In genomic region chr4:125300503-125301457, GRCm38 (mm10) we compare ENCODE assay signal across 8 mouse cellular contexts.
DNase-seq lines count a peak whose midpoint lies in the region; ATAC-seq and TF ChIP-seq lines count a peak whose summit lies in the region.

No protein-coding gene starts in this region.

- H3K27me3 ChIP-seq in kidney, postnatal 0 days (ENCODE audit: insufficient read depth, low read length), result no peaks in the 10 kb centered on the region
- no peaks in the 10 kb centered on the region for H3K27me3 ChIP-seq in midbrain, embryonic 11.5 days (ENCODE audit: control insufficient read depth, insufficient read depth, low read length)

- ATAC-seq in kidney, postnatal 0 days (replicated peaks; ENCODE audit: low FRiP score, low read depth), result no peak
- ATAC-seq in midbrain, embryonic 11.5 days (ENCODE audit: low FRiP score), result no peak

- no peak overlapping the region for H3K27ac ChIP-seq in gastrocnemius, adult 2 months
- no peak overlapping the region for H3K27ac ChIP-seq in kidney, postnatal 0 days
- H3K27ac ChIP-seq in midbrain, embryonic 11.5 days (ENCODE audit: low read depth, low read length), result no peak overlapping the region

- no peaks in the 10 kb centered on the region for H3K4me1 ChIP-seq in kidney, postnatal 0 days (replicated peaks; ENCODE audit: insufficient read depth, low read length)
- no peaks in the 10 kb centered on the region; the same call in 1 of the 2 replicates for H3K4me1 ChIP-seq in midbrain, embryonic 11.5 days (ENCODE audit: control insufficient read depth, insufficient read depth, low read length)

- no peak overlapping the region for H3K4me2 ChIP-seq in kidney, postnatal 0 days (ENCODE audit: low read length)
- peak overlapping the region; percentile 2; the same call in 1 of the 2 replicates for H3K4me2 ChIP-seq in midbrain, embryonic 11.5 days

- no peaks in the 10 kb centered on the region for H3K36me3 ChIP-seq in kidney, postnatal 0 days (ENCODE audit: insufficient read depth, low read length)
- no peaks in the 10 kb centered on the region for H3K36me3 ChIP-seq in midbrain, embryonic 11.5 days (ENCODE audit: control insufficient read depth, insufficient read depth, low read length)

- no peak overlapping the region for H3K4me3 ChIP-seq in gastrocnemius, adult 2 months
- H3K4me3 ChIP-seq in kidney, postnatal 0 days (replicated peaks; ENCODE audit: low read depth, low read length), result no peak overlapping the region
- no peak overlapping the region for H3K4me3 ChIP-seq in midbrain, embryonic 11.5 days (ENCODE audit: low read depth, low read length)

- H3K9ac ChIP-seq in kidney, postnatal 0 days (ENCODE audit: low read depth, low read length), result no peak overlapping the region
- H3K9ac ChIP-seq in midbrain, embryonic 11.5 days (ENCODE audit: low read length), result no peak overlapping the region

- WGBS in kidney, postnatal 0 days, result 25% methylated on average over 33 of the region's 33 CpGs
- WGBS in midbrain, embryonic 11.5 days, result 25% methylated on average over 33 of the region's 33 CpGs

- H3K9me3 ChIP-seq in kidney, postnatal 0 days (replicated peaks; ENCODE audit: low read length), result no peaks in the 10 kb centered on the region
- no peaks in the 10 kb centered on the region for H3K9me3 ChIP-seq in midbrain, embryonic 11.5 days (ENCODE audit: control insufficient read depth, low read length)

- no peak for TF ChIP-seq CTCF in gastrocnemius, adult 2 months (IDR thresholded peaks at IDR 0.05)
- no peak for TF ChIP-seq CTCF in kidney, postnatal 0 days (IDR thresholded peaks at IDR 0.05; ENCODE audit: low read depth)

- peak; percentile 70 to 77 for DNase-seq in layer of hippocampus, postnatal 10 days (ENCODE audit: low spot score in 2 of 2)
- DNase-seq in layer of hippocampus, adult 9-11 months, result no peak
- DNase-seq in adrenal gland, postnatal 10 days, result peak; percentile 90
- peak; percentile 43 for DNase-seq in gastrocnemius, adult 2 months
- DNase-seq in kidney, postnatal 0 days (ENCODE audit: low spot score), result peak; percentile 91
- DNase-seq in midbrain, embryonic 11.5 days (ENCODE audit: low spot score, missing footprints), result peak; percentile 97
- DNase-seq in thymus, postnatal 25 days, result peak; percentile 46
- DNase-seq in layer of hippocampus, adult 18-20 months (ENCODE audit: low spot score in 2 of 2), result no peak

- intact Hi-C loops in gastrocnemius, adult 2 months (cut with DNase I), result no loop called here

Comparison
In these comparisons a context has a peak if more than half of its experiments do, and no peak if none do; other contexts are left out.
1. DNase-seq: peak in layer of hippocampus, postnatal 10 days (2 of 2), adrenal gland, postnatal 10 days (single experiment), gastrocnemius, adult 2 months (single experiment), kidney, postnatal 0 days (single experiment), midbrain, embryonic 11.5 days (single experiment) and thymus, postnatal 25 days (single experiment); none in layer of hippocampus, adult 9-11 months (single experiment) and layer of hippocampus, adult 18-20 months (0 of 2).